Mouse (Mus musculus): ENCODE measurements at regions not wholly inside any gene's neighbourhood (a gene's known extent, or its start where the extent isn't known, plus 50 kb on each side); places are given as distances from the start of the nearest gene placed in this dataset.

GRCm38 (mm10) chrX:12445093-12445492 lies 142.5 kb upstream of the Atp6ap2 start:
- 90% methylated on average over 2 of the region's 2 CpGs for WGBS

GRCm38 (mm10) chrX:12447962-12448361 lies 139.6 kb upstream of the Atp6ap2 start:
- no peak for TF ChIP-seq CTCF (IDR thresholded peaks at IDR 0.05; ENCODE audit: low read depth)
- TF ChIP-seq EP300 (IDR thresholded peaks at IDR 0.05; ENCODE audit: low read depth) = no peak
- no peak overlapping the region for H3K4me3 ChIP-seq (ENCODE audit: low read depth, low read length)
- no peaks in the 10 kb centered on the region for H3K4me1 ChIP-seq (ENCODE audit: control insufficient read depth, insufficient read depth)
- no peaks in the 10 kb centered on the region for H3K9me3 ChIP-seq (replicated peaks; ENCODE audit: control insufficient read depth, low read length)
- ATAC-seq (ENCODE audit: insufficient read depth, low read depth) (no peak), DNase-seq (ENCODE audit: low spot score) (no peak)
- no peak overlapping the region for H3K9ac ChIP-seq (replicated peaks; ENCODE audit: low read depth, low read length)
- no peaks in the 10 kb centered on the region for H3K36me3 ChIP-seq (replicated peaks; ENCODE audit: control insufficient read depth, insufficient read depth, low read length)
- no peak overlapping the region for H3K27ac ChIP-seq (ENCODE audit: low read depth)
- no peak overlapping the region for H3K4me2 ChIP-seq (ENCODE audit: low read depth, low read length)
- H3K27me3 ChIP-seq (ENCODE audit: control insufficient read depth, insufficient read depth, low read length) = no peaks in the 10 kb centered on the region

More at GRCm38 (mm10) chrX:12445093-12445492, 142.5 kb upstream of the Atp6ap2 start:
- Histone ChIP-seq H3K4me3 (ENCODE audit: low read depth, low read length) (no peak overlapping the region), H3K4me2 (ENCODE audit: low read depth, low read length) (no peak overlapping the region), H3K27ac (ENCODE audit: low read depth) (no peak overlapping the region), H3K27me3 (ENCODE audit: control insufficient read depth, insufficient read depth, low read length) (no peaks in the 10 kb centered on the region), H3K9me3 (replicated peaks; ENCODE audit: control insufficient read depth, low read length) (no peaks in the 10 kb centered on the region), H3K9ac (replicated peaks; ENCODE audit: low read depth, low read length) (no peak overlapping the region), H3K36me3 (replicated peaks; ENCODE audit: control insufficient read depth, insufficient read depth, low read length) (no peaks in the 10 kb centered on the region), H3K4me1 (ENCODE audit: control insufficient read depth, insufficient read depth) (no peaks in the 10 kb centered on the region)
- ATAC-seq (ENCODE audit: insufficient read depth, low read depth) = no peak
- DNase-seq (ENCODE audit: low spot score) = no peak
- TF ChIP-seq CTCF (IDR thresholded peaks at IDR 0.05; ENCODE audit: low read depth) = no peak
- TF ChIP-seq EP300 (IDR thresholded peaks at IDR 0.05; ENCODE audit: low read depth) = no peak

DNA sequence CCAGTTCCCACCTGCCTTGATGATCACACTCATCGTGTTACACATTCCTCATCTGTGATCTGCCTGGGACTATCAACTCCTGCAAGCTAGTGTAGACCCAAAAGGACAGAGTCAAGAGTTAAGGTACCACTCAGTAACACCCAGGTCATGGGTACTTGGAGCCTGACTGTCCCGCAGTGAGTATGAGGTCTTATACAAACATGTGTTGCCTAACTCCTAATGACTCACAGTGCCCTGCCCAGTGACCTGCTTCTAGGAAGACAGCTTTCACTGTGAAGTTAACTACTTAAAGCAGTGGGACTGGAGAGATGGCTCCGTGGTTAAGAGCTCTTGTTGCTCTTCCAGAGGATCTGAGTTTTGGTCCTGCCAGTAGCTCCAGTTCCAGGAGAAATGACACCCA lies 137.9 kb upstream of the Atp6ap2 start:
- no peak for ATAC-seq (ENCODE audit: insufficient read depth, low read depth)
- no peaks in the 10 kb centered on the region for H3K9me3 ChIP-seq (replicated peaks; ENCODE audit: control insufficient read depth, low read length)
- no peaks in the 10 kb centered on the region for H3K36me3 ChIP-seq (replicated peaks; ENCODE audit: control insufficient read depth, insufficient read depth, low read length)
- H3K4me1 ChIP-seq (ENCODE audit: control insufficient read depth, insufficient read depth) = no peaks in the 10 kb centered on the region
- no peak overlapping the region for H3K27ac ChIP-seq (ENCODE audit: low read depth)
- 80% methylated on average over 3 of the region's 3 CpGs for WGBS
- H3K4me3 ChIP-seq (ENCODE audit: low read depth, low read length) = no peak overlapping the region
- no peak overlapping the region for H3K4me2 ChIP-seq (ENCODE audit: low read depth, low read length)
- no peak for DNase-seq (ENCODE audit: low spot score)
- no peaks in the 10 kb centered on the region for H3K27me3 ChIP-seq (ENCODE audit: control insufficient read depth, insufficient read depth, low read length)
- TF ChIP-seq EP300 (IDR thresholded peaks at IDR 0.05; ENCODE audit: low read depth) (no peak), CTCF (IDR thresholded peaks at IDR 0.05; ENCODE audit: low read depth) (no peak)
- H3K9ac ChIP-seq (replicated peaks; ENCODE audit: low read depth, low read length) = no peak overlapping the region

GRCm38 (mm10) chrX:12452979-12453769 lies 134.4 kb upstream of the Atp6ap2 start:
- Histone ChIP-seq H3K4me1 (ENCODE audit: control insufficient read depth, insufficient read depth) (no peaks in the 10 kb centered on the region), H3K27ac (ENCODE audit: low read depth) (no peak overlapping the region), H3K9me3 (replicated peaks; ENCODE audit: control insufficient read depth, low read length) (no peaks in the 10 kb centered on the region), H3K36me3 (replicated peaks; ENCODE audit: control insufficient read depth, insufficient read depth, low read length) (no peaks in the 10 kb centered on the region), H3K4me2 (ENCODE audit: low read depth, low read length) (no peak overlapping the region), H3K9ac (replicated peaks; ENCODE audit: low read depth, low read length) (no peak overlapping the region), H3K4me3 (ENCODE audit: low read depth, low read length) (no peak overlapping the region), H3K27me3 (ENCODE audit: control insufficient read depth, insufficient read depth, low read length) (no peaks in the 10 kb centered on the region)
- TF ChIP-seq EP300 (IDR thresholded peaks at IDR 0.05; ENCODE audit: low read depth) (no peak), CTCF (IDR thresholded peaks at IDR 0.05; ENCODE audit: low read depth) (no peak)
- no peak for DNase-seq (ENCODE audit: low spot score)
- WGBS = 76% methylated on average over 8 of the region's 8 CpGs
- ATAC-seq (ENCODE audit: insufficient read depth, low read depth) = no peak

GRCm38 (mm10) chrX:12461657-12462056 lies 125.9 kb upstream of the Atp6ap2 start:
- ATAC-seq (ENCODE audit: insufficient read depth, low read depth) (no peak), DNase-seq (ENCODE audit: low spot score) (no peak)
- Histone ChIP-seq H3K4me1 (ENCODE audit: control insufficient read depth, insufficient read depth) (no peaks in the 10 kb centered on the region), H3K4me2 (ENCODE audit: low read depth, low read length) (no peak overlapping the region), H3K9ac (replicated peaks; ENCODE audit: low read depth, low read length) (no peak overlapping the region), H3K27me3 (ENCODE audit: control insufficient read depth, insufficient read depth, low read length) (no peaks in the 10 kb centered on the region), H3K4me3 (ENCODE audit: low read depth, low read length) (no peak overlapping the region), H3K9me3 (replicated peaks; ENCODE audit: control insufficient read depth, low read length) (no peaks in the 10 kb centered on the region), H3K36me3 (replicated peaks; ENCODE audit: control insufficient read depth, insufficient read depth, low read length) (no peaks in the 10 kb centered on the region), H3K27ac (ENCODE audit: low read depth) (no peak overlapping the region)
- TF ChIP-seq CTCF (IDR thresholded peaks at IDR 0.05; ENCODE audit: low read depth) (no peak), EP300 (IDR thresholded peaks at IDR 0.05; ENCODE audit: low read depth) (no peak)
- WGBS = 76% methylated on average over 2 of the region's 2 CpGs
